Mouse (Mus musculus): ENCODE data around the gene Gstm2. TPM values are rescaled to one million over a fixed set of nuclear protein-coding genes. Genes with fewer than 3 reads are reported as not detected.
"Not testable (repeated sequence)": the region's sequence is repeated elsewhere in the genome, so short reads cannot be mapped to it uniquely, and the experiment has no call there.

Gene Gstm2
- not detected for polyA plus RNA-seq (2017; shearing (Covaris generic))

GRCm38 (mm10) chr3:107986041-107986562 lies at the start of gene Gstm2:
Gene Gstm2 (minus strand): TSS chr3:107986453.
- no peak for ATAC-seq

GRCm38 (mm10) chr3:108033156-108033555 lies 46.9 kb upstream of the Gstm2 start:
- no peak for ATAC-seq

- ATAC-seq, result no peak
These were observed 45.9 kb upstream of the Gstm2 start for GRCm38 (mm10) chr3:108032113-108032512.

GRCm38 (mm10) chr3:108028641-108029365 lies 42.5 kb upstream of the Gstm2 start:
- no peak for ATAC-seq

- ATAC-seq, result no peak
These were observed 40.3 kb upstream of the Gstm2 start for GRCm38 (mm10) chr3:108026597-108026996.

GRCm38 (mm10) chr3:108026049-108026448 lies 39.8 kb upstream of the Gstm2 start:
- ATAC-seq, result no peak

- ATAC-seq, result no peak
These were observed 39.1 kb upstream of the Gstm2 start for GRCm38 (mm10) chr3:108025318-108025717.

- ATAC-seq, result no peak
These were observed 36.4 kb upstream of the Gstm2 start for GRCm38 (mm10) chr3:108022650-108023049.

- not testable (repeated sequence) for ATAC-seq
These were observed 34.2 kb upstream of the Gstm2 start for GRCm38 (mm10) chr3:108020351-108021022.

- not testable (repeated sequence) for ATAC-seq
These were observed 33.0 kb upstream of the Gstm2 start for GRCm38 (mm10) chr3:108019226-108019625.

GRCm38 (mm10) chr3:108018190-108018820 lies 32.1 kb upstream of the Gstm2 start:
- ATAC-seq, result peak; percentile 18

- ATAC-seq, result peak; percentile 68
These were observed 31.4 kb upstream of the Gstm2 start, which contains the start of gene Gstm1 for GRCm38 (mm10) chr3:108017473-108018189. Gene Gstm1 (minus strand): TSS chr3:108017973.

GRCm38 (mm10) chr3:108016468-108016867 lies 30.2 kb upstream of the Gstm2 start:
- not testable (repeated sequence) for ATAC-seq

- no peak for ATAC-seq
These were observed 28.7 kb upstream of the Gstm2 start for GRCm38 (mm10) chr3:108014974-108015346.

GRCm38 (mm10) chr3:108014098-108014973 lies 28.1 kb upstream of the Gstm2 start:
- ATAC-seq, result no peak

- no peak for ATAC-seq
These were observed 27.1 kb upstream of the Gstm2 start for GRCm38 (mm10) chr3:108013331-108013871.

GRCm38 (mm10) chr3:108011558-108011957 lies 25.3 kb upstream of the Gstm2 start:
- ATAC-seq, result no peak

GRCm38 (mm10) chr3:108010286-108010685 lies 24.0 kb upstream of the Gstm2 start:
- no peak for ATAC-seq

- no peak for ATAC-seq
These were observed 15.8 kb upstream of the Gstm2 start for GRCm38 (mm10) chr3:108002021-108002420.

GRCm38 (mm10) chr3:107999491-107999890 lies 13.2 kb upstream of the Gstm2 start:
- ATAC-seq, result no peak

GRCm38 (mm10) chr3:107998591-107998990 lies 12.3 kb upstream of the Gstm2 start:
- no peak for ATAC-seq
